Mouse (Mus musculus): ENCODE results near the gene Prpf38b. TPM values are rescaled to one million over a fixed set of nuclear protein-coding genes. Genes with fewer than 3 reads are reported as not detected.

Gene Prpf38b
- polyA plus RNA-seq, 1 experiment from 2014 or later, result 72.0 TPM

- ATAC-seq (ENCODE audit: insufficient read depth), result no peak
- TF ChIP-seq CTCF (IDR thresholded peaks at IDR 0.05; ENCODE audit: low read depth), result no peak
- Histone ChIP-seq H3K9me3 (ENCODE audit: low read depth, low read length) (no peaks in the 10 kb centered on the region), H3K4me3 (ENCODE audit: low read depth, low read length) (no peak overlapping the region), H3K4me1 (ENCODE audit: insufficient read depth) (peaks cover 22% of the 10 kb centered on the region; the same call in 1 of the 2 replicates), H3K4me2 (no peak overlapping the region), H3K27ac (ENCODE audit: low read depth) (no peak overlapping the region), H3K27me3 (ENCODE audit: insufficient read depth, low read length) (no peaks in the 10 kb centered on the region), H3K9ac (no peak overlapping the region), H3K36me3 (ENCODE audit: insufficient read depth) (no peaks in the 10 kb centered on the region)
- 81% methylated on average over 1 of the region's 1 CpGs for WGBS
- DNase-seq, result no peak
Observed at GRCm38 (mm10) chr3:108853266-108853665, 58.3 kb downstream of the Prpf38b start.

Other genes with a start within 250 kb of the Prpf38b start
- 55.1 and 59.7 TPM in 2 replicates for gene Gpsm2, start 189.4 kb downstream of the Prpf38b start, polyA plus RNA-seq (2014; fragmentation: Nextera tagmentation; extraction: Ambion mirVana)
- gene Aknad1, start 172.1 kb downstream of the Prpf38b start, polyA plus RNA-seq (2014; fragmentation: Nextera tagmentation; extraction: Ambion mirVana), result 0.05 and 0.11 TPM in 2 replicates
- 33.8 and 35.0 TPM in 2 replicates for gene Stxbp3, start 71.2 kb downstream of the Prpf38b start, polyA plus RNA-seq (2014; fragmentation: Nextera tagmentation; extraction: Ambion mirVana)
- gene Fndc7, start 21.7 kb downstream of the Prpf38b start, polyA plus RNA-seq (2014; fragmentation: Nextera tagmentation; extraction: Ambion mirVana), result 0.12 and 0.59 TPM in 2 replicates
- gene Henmt1, start 28.1 kb upstream of the Prpf38b start, polyA plus RNA-seq (2014; fragmentation: Nextera tagmentation; extraction: Ambion mirVana), result 0.28 and 0.63 TPM in 2 replicates
- not detected in 2 replicates for gene Gm9857, start 28.7 kb upstream of the Prpf38b start, polyA plus RNA-seq (2014; fragmentation: Nextera tagmentation; extraction: Ambion mirVana)
- gene Fam102b, start 115.9 kb upstream of the Prpf38b start, polyA plus RNA-seq (2014; fragmentation: Nextera tagmentation; extraction: Ambion mirVana), result 16.6 and 18.0 TPM in 2 replicates
- not detected in 2 replicates for gene Slc25a54, start 168.7 kb upstream of the Prpf38b start, polyA plus RNA-seq (2014; fragmentation: Nextera tagmentation; extraction: Ambion mirVana)
- gene Slc25a24, start 211.4 kb upstream of the Prpf38b start, polyA plus RNA-seq (2014; fragmentation: Nextera tagmentation; extraction: Ambion mirVana), result 34.7 and 35.8 TPM in 2 replicates

Measured in lung, embryonic 14.5 days (tissue).